Mouse (Mus musculus): ENCODE data around the gene Fxyd2.

GRCm38 (mm10) chr9:45399434-45399833, at the start of gene Fxyd2:
- no peak for TF ChIP-seq TAL1 (IDR thresholded peaks at IDR 0.05; ENCODE audit: low read length)
- TF ChIP-seq GATA1 (IDR thresholded peaks at IDR 0.05; ENCODE audit: low read length): no peak

Data from erythroblast, embryonic 14.5 days (primary cell).